Mouse (Mus musculus) CH12.LX (cell line): ENCODE measurements around the gene Spc24.

Experiments used
- CTCF ChIP-seq, 2 experiments: IDR thresholded peaks in 1 of 2; conservative IDR thresholded peaks in 1 of 2; 2 replicates each; pipeline ENCODE4 v1.5.1; 2011 to 2012; ENCODE audit warnings: low read depth in 2 of 2, low read length in 2 of 2, improper control_type of control experiment in 1 of 2, inconsistent platforms in 1 of 2, mild to moderate bottlenecking in 1 of 2, moderate library complexity in 1 of 2
- EP300 ChIP-seq: IDR thresholded peaks from 2 replicates; pipeline ENCODE4 v1.6.1; 2011; ENCODE audit warnings: low read length, improper control_type of control experiment
- MXI1 ChIP-seq: IDR thresholded peaks from 2 replicates; pipeline ENCODE4 v1.6.1; 2011; ENCODE audit warnings: mild to moderate bottlenecking, low read depth, low read length, improper control_type of control experiment
- NELFE ChIP-seq: IDR thresholded peaks from 2 replicates; pipeline ENCODE4 v1.6.1; 2011; ENCODE audit warnings: low read depth, low read length, improper control_type of control experiment
- POLR2A ChIP-seq: IDR thresholded peaks from 2 replicates; pipeline ENCODE4 v1.6.1; 2011; ENCODE audit warnings: low read depth, mild to moderate bottlenecking, improper control_type of control experiment, low read length
- SMC3 ChIP-seq: IDR thresholded peaks from 2 replicates; pipeline ENCODE4 v1.6.1; 2011; ENCODE audit warnings: low read depth, low read length, improper control_type of control experiment

GRCm38 (mm10) chr9:21797921-21798344 lies 37.8 kb upstream of the Spc24 start:
- no peak for TF ChIP-seq POLR2A
- no peak for TF ChIP-seq CTCF (conservative IDR thresholded peaks at IDR 0.05 in 1 of 2, IDR thresholded peaks at IDR 0.05 in 1 of 2; ENCODE audit: low read depth in 2 of 2, low read length in 2 of 2)
- TF ChIP-seq NELFE = no peak
- no peak for TF ChIP-seq MXI1
- TF ChIP-seq EP300 = no peak
- TF ChIP-seq SMC3 = no peak
